Mouse (Mus musculus) hindbrain, embryonic 14.5 days (tissue): ENCODE measurements around the gene Camkv. TPM values are rescaled to one million over a fixed set of nuclear protein-coding genes. Genes with fewer than 3 reads are reported as not detected.

ENCODE experiments used
- ATAC-seq: fragments of 200-750 bp; cut with Nextera tagmentation; 2 replicates; pipeline ENCODE4 v1.8.0; 2017; ENCODE audit warnings: moderate number of reproducible peaks, mild to moderate bottlenecking, moderate TSS enrichment, moderate library complexity; ENCODE audit not compliant: low FRiP score
- DNase-seq: peaks from one replicate; pipeline ENCODE4 v3.0.0-alpha.2; 2015; ENCODE audit warnings: low spot score
- H3K27ac ChIP-seq: fragments of 300-500 bp; sonication (generic); 2 replicates; pipeline ENCODE4 v1.5.1; 2014; ENCODE audit warnings: mild to moderate bottlenecking, moderate library complexity
- H3K27me3 ChIP-seq: fragments of 300-500 bp; sonication (generic); 2 replicates; pipeline ENCODE4 v1.6.1; 2014; ENCODE audit warnings: mild to moderate bottlenecking, low read length, mixed read lengths; ENCODE audit not compliant: control insufficient read depth, insufficient read depth
- H3K36me3 ChIP-seq: fragments of 300-500 bp; sonication (generic); replicated peaks from 2 replicates; pipeline ENCODE4 v1.6.1; 2014; ENCODE audit not compliant: control insufficient read depth, insufficient read depth
- H3K4me1 ChIP-seq: fragments of 300-500 bp; sonication (generic); replicated peaks from 2 replicates; pipeline ENCODE4 v1.6.1; 2014; ENCODE audit warnings: antibody characterized with exemption, low read length, mixed read lengths; ENCODE audit not compliant: control insufficient read depth, insufficient read depth
- H3K4me2 ChIP-seq: fragments of 300-500 bp; sonication (generic); replicated peaks from 2 replicates; pipeline ENCODE4 v1.6.1; 2014; ENCODE audit warnings: mild to moderate bottlenecking, moderate library complexity
- H3K4me3 ChIP-seq: fragments of 300-500 bp; sonication (generic); replicated peaks from 2 replicates; pipeline ENCODE4 v1.5.1; 2014; ENCODE audit warnings: mild to moderate bottlenecking, low read length
- H3K9ac ChIP-seq: fragments of 300-500 bp; sonication (generic); 2 replicates; pipeline ENCODE4 v1.6.1; 2014
- H3K9me3 ChIP-seq: fragments of 300-500 bp; sonication (generic); 2 replicates; pipeline ENCODE4 v1.6.1; 2016; ENCODE audit warnings: low read length; ENCODE audit not compliant: control insufficient read depth
- WGBS: fragments of 180-500 bp; shearing (Covaris S2); extraction: QIAGEN DNeasy Blood & Tissue Kit; methylation state at CpG from one replicate; pipeline ENCODE4 v1.1.7; 2014; 5-methylcytosine and 5-hydroxymethylcytosine counted together
- polyA plus RNA-seq: library from polyadenylated mRNA; unstranded; fragments of >200 nt; fragmentation: Nextera tagmentation; extraction: Ambion mirVana; gene quantifications from 2 replicates; pipeline ENCODE4 v1.2.1, GENCODE M21; 2014

The Camkv gene
- polyA plus RNA-seq, 1 experiment from 2014 or later = 16.7 TPM

GRCm38 (mm10) chr9:107981684-107982605, 46.5 kb downstream of the Camkv start:
- H3K36me3 ChIP-seq = no peaks in the 10 kb centered on the region
- DNase-seq (peak; percentile 30), ATAC-seq (no peak)
- peak overlapping the region; percentile 83 for H3K27ac ChIP-seq
- H3K27me3 ChIP-seq = peaks cover 14% of the 10 kb centered on the region
- 47% methylated on average over 7 of the region's 7 CpGs for WGBS
- H3K4me3 ChIP-seq = no peak overlapping the region
- no peaks in the 10 kb centered on the region for H3K9me3 ChIP-seq
- H3K4me1 ChIP-seq = peaks cover 15% of the 10 kb centered on the region; the same call in 1 of the 2 replicates
- H3K9ac ChIP-seq = peak overlapping the region; percentile 21; the same call in 1 of the 2 replicates
- H3K4me2 ChIP-seq = peak overlapping the region; percentile 91

- Histone ChIP-seq H3K9me3 (no peaks in the 10 kb centered on the region), H3K4me1 (peaks cover 15% of the 10 kb centered on the region; the same call in 1 of the 2 replicates), H3K9ac (peak within 1 kb of the TSS; percentile 21; the same call in 1 of the 2 replicates), H3K27me3 (peaks cover 14% of the 10 kb centered on the region), H3K36me3 (no peaks in the 10 kb centered on the region), H3K4me3 (peak within 1 kb of the TSS; percentile 65), H3K27ac (peak within 1 kb of the TSS; percentile 83), H3K4me2 (peak within 1 kb of the TSS; percentile 91)
- 55% methylated on average over 14 of the region's 14 CpGs for WGBS
- ATAC-seq (peak; percentile 50; the same call in 1 of the 2 replicates), DNase-seq (peak; percentile 46)
Observed at GRCm38 (mm10) chr9:107982681-107983346, 47.3 kb downstream of the Camkv start, which contains the start of gene Gm20661. Gene Gm20661 (plus strand): TSS chr9:107983058.

- H3K36me3 ChIP-seq = no peaks in the 10 kb centered on the region
- ATAC-seq = no peak
- H3K9ac ChIP-seq = no peak overlapping the region; the same call in 1 of the 2 replicates
- peak overlapping the region; percentile 65 for H3K4me3 ChIP-seq
- H3K4me1 ChIP-seq = peaks cover 15% of the 10 kb centered on the region; the same call in 1 of the 2 replicates
- H3K27me3 ChIP-seq = peaks cover 14% of the 10 kb centered on the region
- H3K4me2 ChIP-seq = peak overlapping the region; percentile 91
- 48% methylated on average over 4 of the region's 4 CpGs for WGBS
- peak overlapping the region; percentile 83 for H3K27ac ChIP-seq
- DNase-seq = no peak
- no peaks in the 10 kb centered on the region for H3K9me3 ChIP-seq
Observed at GRCm38 (mm10) chr9:107983421-107983890, 48.0 kb downstream of the Camkv start.

GRCm38 (mm10) chr9:107984052-107984753, 48.7 kb downstream of the Camkv start:
- DNase-seq (no peak), ATAC-seq (no peak)
- Histone ChIP-seq H3K9ac (no peak overlapping the region), H3K27ac (peak overlapping the region; percentile 75; the same call in 1 of the 2 replicates), H3K4me2 (peak overlapping the region; percentile 91), H3K4me3 (peak overlapping the region; percentile 65), H3K36me3 (no peaks in the 10 kb centered on the region), H3K4me1 (peaks cover 15% of the 10 kb centered on the region; the same call in 1 of the 2 replicates), H3K9me3 (no peaks in the 10 kb centered on the region), H3K27me3 (peaks cover 14% of the 10 kb centered on the region)
- 72% methylated on average over 19 of the region's 19 CpGs for WGBS

GRCm38 (mm10) chr9:107984754-107985055, 49.2 kb downstream of the Camkv start:
- H3K27ac ChIP-seq = peak overlapping the region; percentile 62; the same call in 1 of the 2 replicates
- 66% methylated on average over 9 of the region's 9 CpGs for WGBS

GRCm38 (mm10) chr9:107985131-107986119, 50.0 kb downstream of the Camkv start, which contains the start of gene Inka1:
Gene Inka1 (minus strand): TSS chr9:107985879.
- Histone ChIP-seq H3K9me3 (no peaks in the 10 kb centered on the region), H3K27ac (peak within 1 kb of the TSS; percentile 62; the same call in 1 of the 2 replicates), H3K36me3 (no peaks in the 10 kb centered on the region), H3K4me2 (peak within 1 kb of the TSS; percentile 91), H3K27me3 (peaks cover 14% of the 10 kb centered on the region), H3K9ac (peak within 1 kb of the TSS; percentile 68), H3K4me3 (peak within 1 kb of the TSS; percentile 65), H3K4me1 (peaks cover 15% of the 10 kb centered on the region; the same call in 1 of the 2 replicates)
- peak; percentile 63 for DNase-seq
- under 1% methylated on average over 55 of the region's 58 CpGs for whole genome bisulfite sequencing
- ATAC-seq = peak; percentile 74

More at GRCm38 (mm10) chr9:107984754-107985055, 49.2 kb downstream of the Camkv start:
- H3K4me2 ChIP-seq = peak overlapping the region; percentile 91
- H3K36me3 ChIP-seq = no peaks in the 10 kb centered on the region
- peak overlapping the region; percentile 65 for H3K4me3 ChIP-seq
- no peak for ATAC-seq
- H3K27me3 ChIP-seq = peaks cover 14% of the 10 kb centered on the region
- H3K9ac ChIP-seq = peak overlapping the region; percentile 68; the same call in 1 of the 2 replicates
- H3K9me3 ChIP-seq = no peaks in the 10 kb centered on the region
- no peak for DNase-seq
- peaks cover 15% of the 10 kb centered on the region; the same call in 1 of the 2 replicates for H3K4me1 ChIP-seq

GRCm38 (mm10) chr9:107986376-107986775, 50.9 kb downstream of the Camkv start:
- ATAC-seq = peak; percentile 67; the same call in 1 of the 2 replicates
- peak; percentile 81 for DNase-seq
- Histone ChIP-seq H3K27me3 (peaks cover 14% of the 10 kb centered on the region), H3K4me2 (peak overlapping the region; percentile 91), H3K27ac (no peak overlapping the region), H3K9ac (no peak overlapping the region), H3K4me1 (peaks cover 9% of the 10 kb centered on the region; the same call in 1 of the 2 replicates), H3K4me3 (peak overlapping the region; percentile 65; the same call in 1 of the 2 replicates), H3K9me3 (no peaks in the 10 kb centered on the region), H3K36me3 (no peaks in the 10 kb centered on the region)
- whole genome bisulfite sequencing = 6% methylated on average over 18 of the region's 18 CpGs

GRCm38 (mm10) chr9:107987950-107988349, 52.5 kb downstream of the Camkv start:
- Histone ChIP-seq H3K4me2 (no peak overlapping the region), H3K9ac (no peak overlapping the region), H3K9me3 (no peaks in the 10 kb centered on the region), H3K4me3 (no peak overlapping the region), H3K27ac (no peak overlapping the region), H3K4me1 (peaks cover 7% of the 10 kb centered on the region; the same call in 1 of the 2 replicates), H3K27me3 (peaks cover 14% of the 10 kb centered on the region), H3K36me3 (no peaks in the 10 kb centered on the region)
- DNase-seq = no peak
- WGBS = 86% methylated on average over 3 of the region's 3 CpGs
- no peak for ATAC-seq
